Mouse (Mus musculus): Measurements from ENCODE around the gene Fam131a.

DNA sequence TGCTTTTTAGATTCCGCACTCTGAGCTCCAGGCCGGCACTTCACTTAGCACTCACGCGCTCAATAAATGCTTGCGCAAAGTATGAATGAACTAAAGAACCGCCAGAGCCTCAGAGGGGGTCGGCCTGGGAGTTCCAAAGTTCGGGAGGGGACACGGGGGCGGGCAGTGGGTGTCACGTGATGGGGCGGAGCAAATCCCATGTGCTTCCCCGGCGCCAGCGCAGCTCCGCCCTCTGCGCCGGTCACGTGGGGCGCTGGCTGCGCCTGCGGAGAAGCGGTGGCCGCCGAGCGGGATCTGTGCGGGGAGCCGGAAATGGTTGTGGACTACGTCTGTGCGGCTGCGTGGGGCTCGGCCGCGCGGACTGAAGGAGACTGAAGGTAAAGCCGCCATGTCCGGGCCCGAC, 20.5 kb upstream of the Fam131a start:
- TF ChIP-seq POLR2A (IDR thresholded peaks at IDR 0.05; ENCODE audit: borderline replicate concordance, extremely low read depth, insufficient read depth, insufficient read length, poor library complexity, severe bottlenecking) (peak; percentile 67), CTCF (IDR thresholded peaks at IDR 0.05; ENCODE audit: borderline replicate concordance, extremely low read depth, insufficient read depth, insufficient read length) (no peak)

Measured in brain, embryonic 14.5 days (tissue).